ENCODE assay signal across 22 mouse cellular contexts in the genomic region with DNA sequence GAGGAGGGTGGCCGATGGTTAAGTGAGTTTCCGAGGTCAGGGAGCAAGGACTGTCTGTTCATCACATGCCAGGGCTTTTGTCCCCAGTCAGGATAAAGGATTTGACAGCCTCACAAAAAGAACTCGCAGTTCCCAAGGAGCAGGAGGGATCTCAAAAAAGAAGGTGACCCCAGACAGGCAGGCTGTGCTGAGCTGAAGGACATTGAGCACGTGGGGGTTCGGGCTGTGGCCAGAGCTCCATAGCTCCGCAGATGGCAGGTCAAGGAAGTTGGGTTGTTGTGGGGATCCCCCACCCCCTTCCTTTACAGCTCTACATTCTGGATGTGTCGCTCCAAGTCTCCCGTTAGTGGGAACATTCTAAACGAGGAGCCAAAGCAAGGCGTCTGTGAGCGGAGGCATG. TPM values are rescaled to one million over a fixed set of nuclear protein-coding genes. Genes with fewer than 3 reads are reported as not detected.
DNase-seq lines count a peak whose midpoint lies in the region; ATAC-seq and TF ChIP-seq lines count a peak whose summit lies in the region.
"Had no signal": no experiment of that assay in that cellular context is flagged by ENCODE, and none has a peak within 500 bp of the region (broad histone marks: within the 10 kb centered on the region; RNA-seq: fewer than 3 reads in every experiment).

No protein-coding gene starts in this region.

- ATAC-seq in hindbrain, embryonic 12.5 days (ENCODE audit: low FRiP score): no peak
- ATAC-seq in hindbrain, embryonic 16.5 days: no peak
- ATAC-seq: forebrain, embryonic 14.5 days; inflammation-experienced regulatory T-cells, adult 6 months; intestine, postnatal 0 days had no signal

- no peak overlapping the region for H3K4me2 ChIP-seq in hindbrain, embryonic 12.5 days (replicated peaks)
- no peak overlapping the region for H3K4me2 ChIP-seq in hindbrain, embryonic 16.5 days (ENCODE audit: low read length)
- H3K4me2 ChIP-seq: embryonic facial prominence, embryonic 13.5 days; hindbrain, embryonic 15.5 days had no signal

- peaks cover 13% of the 10 kb centered on the region; the same call in 1 of the 2 replicates for H3K4me1 ChIP-seq in hindbrain, embryonic 12.5 days
- H3K4me1 ChIP-seq in hindbrain, embryonic 16.5 days (ENCODE audit: control insufficient read depth, insufficient read depth, low read depth, low read length): no peaks in the 10 kb centered on the region
- H3K4me1 ChIP-seq in E14TG2a.4 (replicated peaks; ENCODE audit: low read depth, low read length): peaks cover 58% of the 10 kb centered on the region
- H3K4me1 ChIP-seq: hindbrain, embryonic 15.5 days had no signal

- 0 out of 2 replicates have a peak overlapping the region, but pooled peaks have one; percentile 27 for H3K9ac ChIP-seq in hindbrain, embryonic 12.5 days
- H3K9ac ChIP-seq in hindbrain, embryonic 16.5 days (ENCODE audit: low read depth, low read length): no peak overlapping the region
- H3K9ac ChIP-seq: embryonic facial prominence, embryonic 13.5 days; hindbrain, embryonic 15.5 days had no signal

- no peaks in the 10 kb centered on the region for H3K9me3 ChIP-seq in hindbrain, embryonic 12.5 days (replicated peaks)
- no peaks in the 10 kb centered on the region for H3K9me3 ChIP-seq in hindbrain, embryonic 16.5 days (ENCODE audit: control insufficient read depth, low read length)
- H3K9me3 ChIP-seq in E14TG2a.4 (ENCODE audit: low read length): peaks cover 8% of the 10 kb centered on the region; the same call in 1 of the 2 replicates
- H3K9me3 ChIP-seq: embryonic facial prominence, embryonic 13.5 days; G1E; hindbrain, embryonic 15.5 days had no signal

- 28% methylated on average over 11 of the region's 11 CpGs for WGBS in hindbrain, embryonic 12.5 days
- WGBS in hindbrain, embryonic 16.5 days: 31% methylated on average over 11 of the region's 11 CpGs

- no peak overlapping the region for H3K27ac ChIP-seq in hindbrain, embryonic 12.5 days
- no peak overlapping the region for H3K27ac ChIP-seq in hindbrain, embryonic 16.5 days (ENCODE audit: low read depth, low read length)
- H3K27ac ChIP-seq: embryonic facial prominence, embryonic 13.5 days; gastrocnemius, adult 2 months; hindbrain, embryonic 15.5 days had no signal

- no peak overlapping the region for H3K4me3 ChIP-seq in hindbrain, embryonic 12.5 days
- H3K4me3 ChIP-seq in hindbrain, embryonic 16.5 days (ENCODE audit: low read length): no peak overlapping the region
- 0 out of 2 replicates have a peak overlapping the region, but pooled peaks have one; percentile 23 for H3K4me3 ChIP-seq in E14TG2a.4 (replicated peaks; ENCODE audit: low read length)
- H3K4me3 ChIP-seq: embryonic facial prominence, embryonic 13.5 days; gastrocnemius, adult 2 months; hindbrain, embryonic 15.5 days had no signal

- H3K36me3 ChIP-seq in hindbrain, embryonic 12.5 days: no peaks in the 10 kb centered on the region
- H3K36me3 ChIP-seq in hindbrain, embryonic 16.5 days (ENCODE audit: control insufficient read depth, insufficient read depth, low read length): no peaks in the 10 kb centered on the region
- H3K36me3 ChIP-seq in E14TG2a.4 (ENCODE audit: insufficient read depth, low read length): no peaks in the 10 kb centered on the region
- H3K36me3 ChIP-seq: embryonic facial prominence, embryonic 13.5 days; G1E; hindbrain, embryonic 15.5 days had no signal

- DNase-seq in embryo, embryonic 9.5 days (ENCODE audit: extremely low spot score): peak; percentile 24
- no peak for DNase-seq in embryo, embryonic 10.5 days (ENCODE audit: low spot score)
- DNase-seq in testis, postnatal 10 days (ENCODE audit: low spot score): peak; percentile 47
- no peak for DNase-seq in right cerebral cortex, postnatal 36 days (ENCODE audit: low spot score in 2 of 2)
- no peak for DNase-seq in right cerebral cortex, postnatal 4 days
- DNase-seq: adrenal gland, postnatal 10 days; cerebellum, adult 11 months; cerebellum, adult 8-10 months; cerebellum, postnatal 25 days; gastrocnemius, adult 2 months; gastrocnemius, postnatal 25 days; heart, postnatal 10 days; heart, postnatal 4 days had no signal

- H3K27me3 ChIP-seq in hindbrain, embryonic 12.5 days: no peaks in the 10 kb centered on the region
- no peaks in the 10 kb centered on the region for H3K27me3 ChIP-seq in hindbrain, embryonic 16.5 days (replicated peaks; ENCODE audit: control insufficient read depth, insufficient read depth, low read length)
- peaks cover 16% of the 10 kb centered on the region; the same call in 1 of the 2 replicates for H3K27me3 ChIP-seq in E14TG2a.4 (ENCODE audit: insufficient read depth, low read length)
- H3K27me3 ChIP-seq: embryonic facial prominence, embryonic 13.5 days; hindbrain, embryonic 15.5 days had no signal

- no peak for TF ChIP-seq CTCF in E14TG2a.4 (conservative IDR thresholded peaks at IDR 0.05; ENCODE audit: low read length)

RNA-seq across cellular contexts. Expression of a gene that starts 13.1 kb away (rescaled TPM):
- polyA plus RNA-seq in hindbrain, embryonic 12.5 days (2016; fragmentation: Nextera tagmentation; extraction: Ambion mirVana): 2.2 and 2.4 TPM in 2 replicates
- polyA plus RNA-seq in hindbrain, embryonic 16.5 days (2015; fragmentation: Nextera tagmentation; extraction: Ambion mirVana): 1.8 and 2.3 TPM in 2 replicates

RNA-seq across cellular contexts. Expression of a gene that starts 51.1 kb away (rescaled TPM):
- 0.81 and 1.2 TPM in 2 replicates for polyA plus RNA-seq in hindbrain, embryonic 12.5 days (2016; fragmentation: Nextera tagmentation; extraction: Ambion mirVana)
- polyA plus RNA-seq in hindbrain, embryonic 16.5 days (2015; fragmentation: Nextera tagmentation; extraction: Ambion mirVana): 0.31 and 0.45 TPM in 2 replicates
- polyA plus RNA-seq: inflammation-experienced regulatory T-cells, adult 6 months had no signal

Comparison
In these comparisons a context has a peak if more than half of its experiments do, and no peak if none do; other contexts are left out.
1. DNase-seq: peak in embryo, embryonic 9.5 days (single experiment) and testis, postnatal 10 days (single experiment); none in embryo, embryonic 10.5 days (single experiment), right cerebral cortex, postnatal 36 days (0 of 2) and right cerebral cortex, postnatal 4 days (single experiment).